Mouse (Mus musculus) bone marrow macrophage, adult 2 months (primary cell): ENCODE data around the gene Zfp282. TPM values are rescaled to one million over a fixed set of nuclear protein-coding genes. Genes with fewer than 3 reads are reported as not detected.
A peak's percentile ranks its signal among the peaks of the same experiment; 100 is the strongest.
"Not testable (repeated sequence)": the region's sequence is repeated elsewhere in the genome, so short reads cannot be mapped to it uniquely, and the experiment has no call there.

Experiments used
- H3K27ac ChIP-seq: 2 replicates; pipeline ENCODE4 v1.5.1; 2012; ENCODE audit warnings: low read depth, low read length; ENCODE audit not compliant: insufficient read depth
- H3K4me1 ChIP-seq: 2 replicates; pipeline ENCODE4 v1.6.1; 2012; ENCODE audit warnings: low read length; ENCODE audit not compliant: control insufficient read depth, insufficient read depth
- H3K4me3 ChIP-seq: 2 replicates; pipeline ENCODE4 v1.5.1; 2012; ENCODE audit warnings: mild to moderate bottlenecking, low read length, moderate library complexity; ENCODE audit not compliant: insufficient read depth
- CTCF ChIP-seq: IDR thresholded peaks from 2 replicates; pipeline ENCODE4 v1.5.1; 2012; ENCODE audit warnings: low read depth, mild to moderate bottlenecking, low read length, moderate library complexity
- POLR2A ChIP-seq: IDR thresholded peaks from 2 replicates; pipeline ENCODE4 v1.6.1; 2012; ENCODE audit warnings: mild to moderate bottlenecking, low read depth, low read length, borderline replicate concordance
- polyA plus RNA-seq: library from polyadenylated mRNA; stranded (reverse); fragments of >200 nt; gene quantifications from 2 replicates; pipeline ENCODE4 v1.2.4, GENCODE M21; 2012; ENCODE audit not compliant: missing spikeins, insufficient read depth, insufficient read length

The Zfp282 gene
- polyA plus RNA-seq, 1 experiment = 6.6 TPM

DNA sequence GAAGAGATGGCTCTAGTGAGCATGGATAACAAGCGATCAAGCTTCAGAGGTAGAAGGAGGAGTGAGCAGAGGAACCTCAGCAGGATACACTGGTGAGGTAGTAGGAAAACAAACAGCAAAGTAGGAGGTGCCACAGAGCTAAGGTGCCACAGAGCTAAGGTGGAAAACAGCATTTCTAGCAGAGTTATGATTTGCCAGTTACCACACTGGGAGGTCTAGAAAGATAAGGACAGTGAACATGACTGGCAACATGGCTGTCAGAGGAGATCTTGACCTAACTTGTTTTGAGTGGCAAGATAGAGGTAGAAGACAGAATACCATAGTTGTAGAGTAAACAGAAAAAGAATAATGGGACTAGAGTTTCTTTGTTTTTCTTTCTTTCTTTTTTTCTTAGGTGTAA lies 34.7 kb upstream of the Zfp282 start:
- no peak overlapping the region for H3K4me3 ChIP-seq
- TF ChIP-seq POLR2A (no peak), CTCF (no peak)
- no peak overlapping the region for H3K27ac ChIP-seq
- peaks cover 15% of the 10 kb centered on the region for H3K4me1 ChIP-seq

DNA sequence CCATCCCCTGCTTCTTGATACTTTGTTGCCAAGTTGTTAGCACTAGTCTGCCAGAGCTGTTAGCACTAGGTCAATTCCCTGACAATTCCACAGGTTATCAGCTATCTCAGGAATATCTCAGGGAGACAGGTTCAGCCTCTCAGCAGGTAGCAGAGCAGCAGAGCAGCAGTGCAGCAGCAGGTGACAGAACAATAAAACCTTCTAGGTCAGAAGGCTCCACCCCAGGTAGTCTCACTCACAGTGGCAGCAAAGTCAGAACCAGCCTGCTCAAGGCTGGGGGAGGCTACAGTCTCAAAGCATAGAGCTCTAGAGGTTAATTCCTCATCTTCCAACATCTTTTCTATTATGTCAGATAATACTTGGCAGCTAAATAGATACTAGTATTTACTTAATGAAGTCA lies 31.2 kb upstream of the Zfp282 start:
- TF ChIP-seq POLR2A (no peak), CTCF (no peak)
- Histone ChIP-seq H3K27ac (no peak overlapping the region), H3K4me3 (no peak overlapping the region), H3K4me1 (peaks cover under 1% of the 10 kb centered on the region; the same call in 1 of the 2 replicates)

GRCm38 (mm10) chr6:47857241-47857640 lies 19.8 kb upstream of the Zfp282 start:
- TF ChIP-seq CTCF (no peak), POLR2A (no peak)
- Histone ChIP-seq H3K4me3 (no peak overlapping the region), H3K27ac (no peak overlapping the region), H3K4me1 (no peaks in the 10 kb centered on the region)

GRCm38 (mm10) chr6:47857729-47858128 lies 19.3 kb upstream of the Zfp282 start:
- not testable (repeated sequence) for H3K27ac ChIP-seq, H3K4me1 ChIP-seq, H3K4me3 ChIP-seq

- no peak overlapping the region for H3K4me3 ChIP-seq
- TF ChIP-seq CTCF (no peak), POLR2A (no peak)
- no peak overlapping the region for H3K27ac ChIP-seq
- H3K4me1 ChIP-seq = no peaks in the 10 kb centered on the region
These were observed 4.7 kb upstream of the Zfp282 start for GRCm38 (mm10) chr6:47872266-47872665.

DNA sequence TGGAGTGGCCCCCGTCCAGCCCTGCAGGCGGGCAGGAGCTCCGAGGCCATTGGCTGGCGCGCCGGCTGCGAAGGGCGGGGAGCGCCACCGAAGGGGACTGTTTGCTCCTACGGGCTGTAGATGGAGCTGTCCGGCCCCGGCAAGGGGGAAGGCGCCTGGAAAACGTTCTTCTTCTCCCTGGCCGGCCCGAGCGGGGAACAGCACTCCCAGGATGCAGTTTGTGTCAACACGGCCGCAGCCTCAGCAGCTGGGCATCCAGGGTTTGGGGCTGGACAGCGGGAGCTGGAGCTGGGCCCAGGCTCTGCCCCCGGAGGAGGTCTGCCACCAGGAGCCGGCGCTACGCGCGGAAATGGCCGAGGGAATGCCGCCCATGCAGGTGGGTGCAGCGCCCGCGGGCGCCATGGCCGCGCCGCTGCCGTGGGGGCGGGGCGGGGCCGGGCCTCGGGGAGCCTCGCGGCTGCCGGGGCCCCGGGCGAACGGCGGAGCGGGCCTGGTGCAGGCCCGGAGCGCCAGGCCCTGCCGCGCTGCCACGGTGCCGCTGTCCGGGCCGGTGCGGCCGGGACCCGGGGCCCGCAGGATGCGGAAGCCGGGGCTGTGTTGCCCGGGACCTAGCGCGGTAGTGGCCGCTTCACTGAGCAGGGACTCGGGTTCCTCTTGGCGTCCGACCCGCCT lies 593 bp downstream of the Zfp282 start:
- Histone ChIP-seq H3K27ac (peak overlapping the region; percentile 66), H3K4me3 (peak overlapping the region; percentile 75), H3K4me1 (peaks cover 17% of the 10 kb centered on the region)
- no peak for TF ChIP-seq POLR2A

- Histone ChIP-seq H3K4me3 (peak overlapping the region; percentile 75), H3K4me1 (peaks cover 17% of the 10 kb centered on the region), H3K27ac (peak overlapping the region; percentile 66)
- TF ChIP-seq CTCF (no peak), POLR2A (no peak)
These were observed 1.1 kb downstream of the Zfp282 start for GRCm38 (mm10) chr6:47878133-47878514.

DNA sequence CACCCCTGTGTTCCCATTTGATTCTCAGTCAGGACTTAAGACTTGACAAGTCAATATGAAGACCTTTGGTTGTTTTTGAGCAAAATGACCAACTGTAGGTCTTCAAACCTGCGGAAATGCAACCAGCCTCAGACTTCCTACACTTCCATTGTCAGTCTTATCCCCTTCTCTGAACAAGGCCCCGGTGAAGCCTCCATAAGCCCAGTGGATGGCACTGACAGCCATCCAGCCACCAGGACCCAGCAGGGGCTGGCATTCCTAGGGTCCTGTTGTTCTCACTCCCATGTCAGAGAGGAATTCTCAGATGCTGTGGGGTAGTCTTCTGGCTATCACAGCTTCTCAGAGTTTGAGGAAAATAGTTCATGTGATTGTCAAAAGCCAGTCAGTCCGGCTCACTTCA lies 1.6 kb downstream of the Zfp282 start:
- H3K27ac ChIP-seq = peak overlapping the region; percentile 66
- peak overlapping the region; percentile 75 for H3K4me3 ChIP-seq

GRCm38 (mm10) chr6:47879049-47879716 lies 2.2 kb downstream of the Zfp282 start:
- no peak for TF ChIP-seq POLR2A
- no peak for TF ChIP-seq CTCF
- Histone ChIP-seq H3K4me3 (peak overlapping the region; percentile 75), H3K27ac (peak overlapping the region; percentile 31)

More for the DNA sequence above, 1.6 kb downstream of the Zfp282 start:
- peaks cover 17% of the 10 kb centered on the region for H3K4me1 ChIP-seq
- TF ChIP-seq POLR2A = no peak
- TF ChIP-seq CTCF = no peak

DNA sequence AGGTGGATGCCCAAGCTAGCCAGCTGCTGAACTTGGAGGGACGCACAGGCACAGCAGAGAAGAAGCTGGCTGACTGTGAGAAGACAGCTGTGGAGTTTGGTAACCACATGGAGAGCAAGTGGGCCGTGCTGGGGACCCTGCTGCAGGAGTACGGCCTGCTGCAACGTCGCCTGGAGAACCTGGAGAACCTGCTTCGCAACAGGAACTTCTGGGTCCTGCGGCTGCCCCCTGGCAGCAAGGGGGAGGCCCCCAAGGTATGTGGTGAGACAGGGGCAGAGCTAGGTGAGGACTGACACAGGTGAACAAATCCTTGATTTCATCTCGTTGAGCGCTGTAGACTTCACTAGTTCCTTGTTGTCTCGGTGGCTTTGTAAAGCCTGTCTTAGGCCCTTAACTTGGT lies 3.2 kb downstream of the Zfp282 start:
- peaks cover 17% of the 10 kb centered on the region for H3K4me1 ChIP-seq
- H3K27ac ChIP-seq = no peak overlapping the region

More at GRCm38 (mm10) chr6:47879049-47879716, 2.2 kb downstream of the Zfp282 start:
- H3K4me1 ChIP-seq = peaks cover 17% of the 10 kb centered on the region

More for the DNA sequence above, 3.2 kb downstream of the Zfp282 start:
- no peak for TF ChIP-seq POLR2A
- no peak overlapping the region for H3K4me3 ChIP-seq
